Mouse (Mus musculus) megakaryocyte, adult 5-6 weeks (primary cell): Measurements from ENCODE around the gene Hoxd9. TPM values are rescaled to one million over a fixed set of nuclear protein-coding genes. Genes with fewer than 3 reads are reported as not detected.

ENCODE experiments used
- ATAC-seq: 2 replicates; pipeline ENCODE4 v1.8.0; 2016; ENCODE audit warnings: mild to moderate bottlenecking, inconsistent platforms; ENCODE audit not compliant: poor library complexity, severe bottlenecking
- total RNA-seq, 2 experiments: library from RNA; stranded (forward) in 1 of 2; stranded (reverse) in 1 of 2; fragments of 153-499, 151-499 nt in 1 of 2; fragments of 221-1000, 200-1000 nt in 1 of 2; gene quantifications; 2 replicates each; pipeline versions ENCODE4 v1.2.3 to v1.2.4; 2015 to 2017

Gene Hoxd9
- total RNA-seq, 2 experiments from 2014 or later: not detected

DNA sequence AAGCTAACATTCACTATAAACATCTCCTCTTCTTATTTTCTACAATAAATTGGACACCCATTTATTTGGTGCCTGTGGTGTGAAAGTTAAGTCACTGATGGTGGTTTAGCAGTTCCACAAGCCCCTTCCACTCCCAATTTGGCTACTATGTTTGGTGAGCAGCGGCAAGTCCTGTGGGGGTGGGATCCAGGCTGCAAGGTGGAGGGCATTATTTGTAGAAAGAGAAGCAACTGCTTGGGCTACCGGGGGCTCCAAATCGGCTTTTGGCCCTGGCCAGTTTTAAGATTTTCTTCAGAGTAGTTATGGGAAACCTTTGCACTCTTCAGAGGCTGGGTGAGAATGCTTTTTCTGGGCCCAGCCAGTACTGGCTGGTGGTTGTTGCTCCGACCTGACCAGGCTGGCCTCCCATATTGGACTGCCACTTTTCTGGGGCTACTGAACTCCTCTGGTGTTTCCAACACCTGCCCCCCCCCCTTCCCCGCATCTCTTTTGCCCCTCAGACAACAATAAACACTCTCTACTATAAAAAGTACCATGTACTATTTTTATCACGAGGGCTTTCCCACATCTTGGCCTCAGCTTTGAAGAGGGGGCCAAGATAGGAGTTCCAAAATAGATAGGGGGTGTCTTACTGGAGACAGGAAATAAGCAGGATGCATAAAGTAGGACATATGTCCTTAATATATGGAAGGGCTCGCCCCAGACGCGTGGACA, 34.4 kb downstream of the Hoxd9 start:
- no peak for ATAC-seq

DNA sequence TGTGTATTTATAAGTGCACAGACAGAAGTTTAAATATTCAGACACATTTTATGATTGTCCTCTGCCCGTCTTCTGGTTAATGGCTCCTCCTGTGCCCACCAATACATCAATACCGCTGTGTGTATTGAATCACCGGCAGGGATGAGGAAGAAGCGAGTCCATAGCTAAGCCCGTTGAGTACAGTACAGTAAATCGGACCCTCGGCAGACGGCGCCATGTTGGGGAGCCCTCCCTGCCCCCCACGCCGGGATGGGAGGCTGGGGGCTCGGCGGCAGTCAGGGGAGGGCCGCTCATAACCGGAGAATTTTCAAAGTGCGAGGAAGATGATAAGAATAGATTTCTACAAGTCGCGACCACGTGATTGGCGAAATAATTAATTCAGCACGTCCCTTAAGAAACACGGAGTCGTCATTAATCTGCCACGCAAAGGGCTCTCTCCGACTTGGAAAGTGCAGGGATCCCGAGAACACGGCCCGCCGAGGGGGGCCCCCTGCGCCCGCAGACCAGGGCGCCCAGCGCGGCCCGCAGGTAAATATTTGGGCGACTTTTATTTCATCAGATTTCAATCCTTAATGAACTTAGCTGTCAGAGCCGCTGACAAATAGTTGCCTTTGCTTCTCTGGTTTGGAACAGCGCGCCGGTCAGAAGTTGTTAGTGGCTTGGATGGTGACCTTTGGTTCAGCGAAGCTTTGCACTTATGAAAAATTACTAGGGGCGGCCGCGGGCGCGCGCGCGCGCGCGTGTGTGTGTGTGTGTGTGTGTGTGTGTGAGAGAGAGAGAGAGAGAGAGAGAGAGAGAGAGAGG, 35.2 kb downstream of the Hoxd9 start:
- no peak for ATAC-seq

DNA sequence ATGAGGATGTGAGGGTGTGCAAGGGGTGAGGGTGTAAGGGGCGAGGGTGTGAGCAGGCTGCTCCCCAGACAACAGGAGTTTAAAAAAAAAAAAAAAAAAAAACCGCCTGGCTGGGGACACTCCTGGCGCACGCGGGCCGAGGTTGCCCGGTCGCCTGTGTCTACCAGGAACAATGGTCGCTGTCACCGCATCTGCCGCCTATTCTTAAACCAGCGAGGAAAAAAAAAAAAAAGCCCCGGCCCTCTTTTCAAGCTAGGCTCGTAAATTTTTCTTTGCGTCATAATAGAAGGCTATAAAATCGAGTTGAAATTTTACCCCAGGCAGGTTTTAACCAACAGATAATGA, 35.8 kb downstream of the Hoxd9 start:
- ATAC-seq: no peak

DNA sequence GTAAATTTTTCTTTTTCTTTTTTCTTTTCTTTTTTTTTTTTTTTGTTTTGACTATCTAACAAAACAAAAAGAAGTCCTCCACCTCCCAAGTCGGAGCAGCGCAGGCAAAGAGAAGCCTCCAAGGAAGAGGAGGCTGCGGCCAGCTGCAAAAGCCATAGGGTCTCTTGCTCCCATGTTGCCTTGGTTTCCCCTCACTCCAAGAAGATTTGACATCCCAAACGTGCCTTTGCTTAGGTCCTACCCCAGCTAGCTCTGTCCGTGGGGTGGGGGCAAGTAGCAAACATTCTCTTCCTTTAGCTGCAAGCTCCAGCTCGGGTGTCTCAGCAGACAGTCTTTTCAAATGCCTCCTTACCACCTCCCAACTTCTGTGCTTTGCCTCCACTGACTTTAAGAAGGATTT, 36.2 kb downstream of the Hoxd9 start:
- no peak for ATAC-seq

DNA sequence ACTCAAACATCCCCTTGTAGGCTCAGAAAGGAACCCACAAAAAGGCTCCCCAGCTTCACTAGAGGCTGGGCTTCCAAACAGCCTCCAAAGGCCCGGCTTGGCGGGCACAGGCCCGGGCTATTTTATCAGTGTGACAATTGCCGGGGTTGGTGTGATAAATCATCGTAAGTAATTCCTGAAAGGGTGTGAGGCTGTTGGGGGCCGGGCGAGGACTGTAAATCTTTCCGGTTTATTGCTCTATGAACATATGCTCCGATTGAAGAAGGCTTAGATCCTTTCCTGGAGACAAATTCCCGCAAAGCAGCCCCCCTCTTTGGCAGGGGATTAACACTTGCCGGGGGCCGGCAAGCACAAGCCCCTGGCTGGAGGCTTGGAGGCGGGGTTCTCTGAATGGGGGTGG, 36.9 kb downstream of the Hoxd9 start:
- ATAC-seq: no peak

DNA sequence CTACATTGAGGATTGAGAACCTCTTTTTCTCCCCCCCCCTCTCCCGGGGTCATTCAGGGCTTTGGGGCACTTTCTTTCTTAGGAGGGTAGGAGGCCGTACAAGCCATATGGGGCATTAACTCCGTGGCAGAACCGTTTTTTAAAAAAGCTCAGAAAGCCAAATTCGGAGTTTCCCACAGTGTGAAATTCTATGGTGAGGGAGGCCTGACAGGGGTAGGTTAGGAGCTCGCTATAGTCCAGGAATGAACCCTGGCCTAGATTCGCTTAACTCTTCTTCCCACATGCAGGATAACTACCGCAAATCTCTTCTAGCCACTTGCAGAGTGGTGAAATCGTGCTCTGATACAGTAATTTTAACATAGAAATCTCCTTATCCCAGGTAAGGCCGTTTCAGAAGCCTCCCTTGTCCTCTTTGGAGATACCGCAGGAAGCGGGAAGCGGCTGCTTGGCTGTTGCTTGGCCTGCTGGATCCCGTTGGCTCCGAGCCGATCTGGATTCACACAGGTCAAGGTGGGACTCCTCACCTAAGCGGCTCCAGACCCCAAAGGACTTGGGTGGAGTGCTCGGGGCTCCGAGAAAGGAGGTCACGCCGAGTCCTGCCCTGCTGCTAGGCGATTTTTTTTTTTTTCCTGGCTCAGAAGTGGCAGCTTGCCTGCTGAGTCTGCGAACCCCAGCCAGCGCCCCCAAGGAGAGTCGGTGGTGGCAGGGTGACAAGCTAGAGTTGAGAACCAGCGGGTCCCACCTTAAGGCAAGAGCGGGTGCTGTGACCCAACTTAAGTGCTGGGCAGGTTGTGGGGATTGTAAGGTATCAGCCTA, 37.7 kb downstream of the Hoxd9 start:
- ATAC-seq: no peak

DNA sequence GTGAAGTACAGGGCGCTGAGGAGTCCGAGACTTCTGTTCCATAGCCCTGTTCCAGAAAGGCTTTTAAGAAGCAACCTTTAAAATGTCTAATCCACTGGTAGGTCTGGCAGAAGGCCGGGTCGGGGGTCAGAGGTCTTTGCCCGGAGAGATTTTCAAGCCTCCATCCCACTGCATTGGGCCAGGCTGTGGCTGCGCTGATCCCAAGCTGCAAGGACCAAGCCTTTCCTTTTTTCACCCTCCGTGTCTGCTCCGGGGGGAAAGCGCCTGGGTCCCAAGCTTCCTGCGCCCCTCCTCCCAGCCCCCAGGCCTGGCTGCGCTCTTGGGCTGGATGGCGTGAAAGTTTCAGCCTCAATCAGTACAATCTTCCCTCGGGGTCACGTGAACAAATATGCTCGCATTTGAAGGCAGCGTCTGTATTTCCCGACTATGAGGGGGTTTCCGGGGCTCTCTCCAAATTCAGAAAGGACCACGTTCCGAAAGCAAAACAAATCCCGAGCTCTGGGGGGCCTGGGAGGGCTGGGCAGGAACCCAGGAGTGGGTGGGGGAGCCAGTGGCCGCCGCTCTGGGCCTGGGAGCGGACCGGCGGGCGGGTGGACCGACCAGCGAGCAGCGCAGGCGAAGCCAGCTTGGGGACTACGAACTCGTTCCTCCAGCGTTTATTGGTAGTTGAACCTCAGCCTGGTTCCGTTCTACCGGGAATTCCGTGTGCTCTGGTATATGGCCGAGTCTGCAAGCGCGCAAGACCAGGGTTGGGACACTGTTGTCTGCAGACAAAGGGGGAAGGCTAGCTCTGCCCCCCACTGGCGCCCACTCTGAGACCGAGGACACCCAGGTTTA, 38.5 kb downstream of the Hoxd9 start:
- ATAC-seq: no peak

DNA sequence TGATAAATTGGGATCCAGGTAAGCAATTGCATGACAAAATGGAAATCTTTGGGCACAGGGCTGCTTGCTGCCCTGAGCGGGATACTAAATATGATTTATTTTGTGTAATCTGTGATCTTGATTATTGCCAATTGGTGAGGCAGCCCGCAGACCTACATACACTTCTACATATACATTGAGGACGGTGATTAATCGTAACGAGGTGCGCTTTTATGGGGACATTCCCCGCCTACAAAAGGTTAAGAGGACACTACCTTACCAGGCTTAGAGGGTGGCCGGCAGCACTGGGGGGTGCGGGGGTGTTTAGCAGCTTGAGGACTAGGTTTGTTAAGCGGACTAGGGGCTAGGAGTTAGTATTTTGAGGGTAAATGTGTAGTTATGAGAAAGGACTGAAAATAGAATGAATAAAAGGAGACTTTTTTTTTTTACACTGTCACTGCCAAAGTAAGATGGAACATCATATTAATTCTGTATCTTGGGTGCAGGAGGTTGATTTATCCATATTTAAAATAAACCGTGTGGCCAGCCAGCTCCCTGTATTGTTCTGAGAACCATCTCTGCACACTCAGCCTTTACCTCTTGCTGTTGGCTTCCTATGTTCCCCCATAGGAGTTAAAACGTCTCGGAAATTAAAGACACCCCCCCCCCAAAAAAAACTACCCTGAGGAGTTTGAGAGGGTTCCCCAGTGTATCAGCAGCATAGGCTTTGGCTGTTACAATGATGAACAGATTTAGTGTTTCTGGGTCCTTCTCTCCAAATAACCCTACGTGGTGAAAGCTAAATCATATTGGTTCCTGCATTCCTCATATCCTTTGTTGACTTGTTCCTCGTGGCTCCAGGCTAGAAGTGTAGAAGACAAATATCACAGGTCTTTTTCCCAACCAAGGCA, 39.4 kb downstream of the Hoxd9 start:
- ATAC-seq: no peak

DNA sequence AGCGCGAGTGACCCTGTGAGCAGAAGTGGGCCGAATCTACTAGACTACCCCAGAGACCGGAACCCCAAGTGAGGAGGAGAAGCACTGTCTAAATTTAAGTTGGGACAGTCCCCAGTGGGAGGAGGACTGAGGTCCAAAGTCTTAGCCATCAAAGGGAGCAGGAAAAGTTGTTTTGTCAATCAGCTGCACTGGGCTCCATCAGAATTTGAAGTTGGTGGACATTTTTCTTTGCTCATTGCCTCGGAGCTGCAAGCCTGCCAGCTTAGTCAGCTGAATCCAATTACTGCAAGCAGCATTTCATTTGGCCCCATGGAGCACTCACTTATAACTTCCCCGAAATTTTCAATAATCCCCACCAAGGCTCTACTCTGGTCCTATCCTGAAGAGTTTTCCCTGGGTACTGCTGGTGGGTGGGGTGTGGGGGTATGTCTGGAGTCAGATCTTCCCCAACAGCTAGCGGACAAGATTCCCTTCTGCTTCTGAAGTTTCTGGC, 40.1 kb downstream of the Hoxd9 start:
- ATAC-seq: no peak

DNA sequence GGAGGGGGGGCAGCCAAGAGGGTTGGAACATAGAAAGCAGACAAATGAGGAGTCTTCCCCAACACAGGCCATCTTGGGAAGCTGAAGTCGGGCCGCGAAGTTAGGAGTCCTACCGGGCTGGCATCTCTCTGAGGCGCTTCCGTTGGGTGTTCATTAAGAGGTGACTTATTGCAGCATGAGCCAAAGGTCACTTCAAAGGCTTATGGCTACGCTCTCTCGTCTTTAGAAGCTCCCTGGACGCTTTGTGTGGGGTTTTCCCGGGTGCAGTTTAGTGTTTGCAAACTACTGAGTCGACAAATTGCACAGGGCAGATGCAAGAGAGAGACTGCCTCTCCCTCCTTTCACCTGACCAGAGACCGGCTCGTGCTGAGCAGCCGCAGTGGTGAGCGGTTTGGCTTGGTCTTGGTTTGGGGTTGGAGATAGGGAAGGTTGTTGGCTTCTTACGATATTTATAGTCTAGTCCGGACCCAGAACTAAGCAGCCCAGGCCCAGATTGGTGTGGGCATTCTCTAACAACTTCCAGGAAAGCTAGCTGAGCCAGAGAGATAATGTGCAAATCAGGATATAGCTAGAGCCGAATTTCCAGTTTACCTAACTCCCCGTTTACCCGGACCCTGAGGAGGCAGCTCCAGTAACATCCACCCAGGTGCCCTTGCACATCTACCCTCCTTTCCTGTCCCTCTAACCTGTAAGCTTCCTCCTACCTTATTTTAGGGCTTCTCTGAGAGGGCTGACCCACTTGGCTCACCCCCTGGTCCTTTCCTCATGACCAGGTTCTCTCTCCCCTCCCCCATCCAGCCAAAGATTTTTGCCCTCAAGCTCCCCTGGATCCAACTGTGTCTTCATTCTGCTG, 41.3 kb downstream of the Hoxd9 start:
- no peak for ATAC-seq

DNA sequence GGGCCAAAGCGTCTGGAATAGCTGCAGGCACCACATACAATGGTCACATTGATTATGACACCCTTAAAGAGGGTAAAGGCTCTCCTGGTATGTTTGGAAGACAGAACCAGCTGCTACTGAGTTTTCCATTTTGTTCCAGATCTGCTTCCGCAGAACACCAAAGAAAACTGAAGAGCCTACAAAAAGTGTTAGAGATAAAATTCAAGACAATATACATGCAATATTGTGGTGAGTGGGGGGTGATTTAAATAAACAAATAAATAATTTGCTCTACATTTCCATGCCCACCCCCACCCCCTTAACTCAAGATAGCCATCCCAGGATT, 41.9 kb downstream of the Hoxd9 start:
- ATAC-seq: no peak

DNA sequence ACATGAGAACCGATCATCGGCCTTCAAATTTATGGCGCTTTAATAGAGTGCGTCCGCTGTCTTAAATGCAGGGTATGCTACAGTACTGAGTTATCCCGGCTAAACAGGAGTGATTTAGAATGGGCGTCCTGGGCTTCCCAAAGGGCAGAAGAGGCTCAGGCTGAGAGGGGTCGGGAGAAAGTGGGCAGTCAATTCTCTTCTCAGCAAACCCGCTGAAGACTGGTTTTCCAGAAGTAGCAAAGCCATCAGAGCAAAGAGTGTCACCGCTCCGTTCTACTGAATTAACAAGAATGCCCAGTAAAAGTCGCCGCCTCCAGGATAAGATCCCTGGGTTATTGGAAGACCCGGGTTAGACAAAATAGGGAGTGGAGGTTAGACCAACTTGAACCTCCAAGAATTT, 42.3 kb downstream of the Hoxd9 start:
- no peak for ATAC-seq

DNA sequence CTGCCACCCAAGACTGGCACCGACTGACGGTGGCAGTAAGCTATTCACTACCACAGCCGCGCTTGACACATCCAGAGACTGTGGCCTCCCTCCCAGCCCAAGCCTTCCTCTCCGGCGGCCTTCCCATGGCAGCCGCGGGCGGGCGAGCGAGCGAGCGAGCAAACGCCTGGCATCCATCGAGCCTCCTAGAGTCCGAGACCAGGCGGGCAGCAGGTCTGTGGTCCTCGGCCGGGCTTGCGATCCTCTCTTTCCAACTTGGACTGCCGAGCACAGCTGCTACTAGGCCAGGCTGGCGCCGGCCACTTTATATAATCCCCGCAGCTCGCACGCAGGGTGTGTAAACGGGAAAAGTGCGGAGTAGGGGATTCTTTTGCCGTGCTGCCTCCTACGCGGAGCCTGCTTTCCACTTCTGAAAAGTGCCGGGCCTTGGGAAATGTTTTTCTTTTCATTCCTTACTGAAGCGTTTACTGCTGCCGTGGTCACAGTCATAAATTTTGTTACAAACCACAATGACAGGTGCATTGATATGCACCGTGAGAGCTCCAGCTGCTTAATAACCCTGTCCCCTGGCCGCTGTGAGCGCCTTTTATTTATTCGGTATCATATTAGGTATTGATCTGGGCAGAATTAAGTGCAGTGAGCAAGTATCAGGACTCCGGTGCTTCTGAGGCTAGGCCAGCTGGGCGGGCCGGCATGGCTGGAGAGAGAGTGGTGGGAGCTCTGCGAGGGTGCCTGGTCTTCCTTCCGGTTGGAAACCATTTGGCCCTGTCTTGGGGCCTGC, 43.0 kb downstream of the Hoxd9 start:
- ATAC-seq: no peak

DNA sequence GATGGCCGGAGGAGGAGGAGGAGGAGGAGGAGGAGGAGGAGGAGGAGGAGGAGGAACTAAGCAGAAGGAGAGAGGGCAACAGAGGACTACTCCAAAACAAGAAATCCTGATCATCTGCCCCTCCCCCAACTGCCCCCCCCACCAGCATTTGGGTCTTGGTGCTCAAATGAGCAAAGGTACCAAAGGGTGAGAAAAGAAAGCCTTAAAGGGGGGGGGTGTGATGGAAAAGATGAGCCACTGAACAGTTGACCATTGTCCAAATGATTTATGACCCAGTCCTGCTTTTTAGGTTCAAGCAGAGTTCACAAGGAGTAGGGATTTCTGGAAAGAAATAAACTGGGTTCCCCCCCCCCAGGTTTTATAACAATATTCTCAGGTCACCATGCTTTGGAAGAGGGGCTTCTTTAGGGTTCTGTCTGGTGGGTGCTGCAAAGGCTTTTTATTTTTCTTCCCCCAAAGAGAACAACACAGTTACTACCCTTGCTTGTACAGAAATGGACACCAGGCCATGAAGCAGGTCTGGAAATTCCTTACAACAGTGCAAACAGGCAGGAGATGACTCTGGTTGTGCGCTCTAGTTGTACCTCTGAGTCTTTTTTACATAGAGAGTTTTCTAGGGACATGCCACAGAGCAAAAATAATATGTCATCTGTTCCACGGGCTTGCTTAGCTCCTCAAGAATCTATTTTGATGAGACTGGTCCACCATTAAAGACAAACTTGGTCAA, 43.9 kb downstream of the Hoxd9 start:
- ATAC-seq: no peak

DNA sequence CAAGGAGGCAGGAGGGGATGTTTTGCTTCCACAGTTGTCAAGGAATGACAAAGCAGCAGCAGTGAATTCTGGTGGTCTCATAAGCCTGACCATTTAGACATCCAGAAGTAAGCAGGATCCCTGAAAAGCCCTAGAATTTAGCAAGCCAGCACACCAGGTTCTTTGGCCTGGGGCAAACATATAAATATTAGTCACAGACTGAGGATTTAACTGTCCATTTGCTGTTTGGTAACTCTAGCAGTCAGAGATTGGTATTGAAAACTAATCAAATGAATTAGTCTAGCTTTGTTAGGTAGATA, 44.4 kb downstream of the Hoxd9 start:
- no peak for ATAC-seq

DNA sequence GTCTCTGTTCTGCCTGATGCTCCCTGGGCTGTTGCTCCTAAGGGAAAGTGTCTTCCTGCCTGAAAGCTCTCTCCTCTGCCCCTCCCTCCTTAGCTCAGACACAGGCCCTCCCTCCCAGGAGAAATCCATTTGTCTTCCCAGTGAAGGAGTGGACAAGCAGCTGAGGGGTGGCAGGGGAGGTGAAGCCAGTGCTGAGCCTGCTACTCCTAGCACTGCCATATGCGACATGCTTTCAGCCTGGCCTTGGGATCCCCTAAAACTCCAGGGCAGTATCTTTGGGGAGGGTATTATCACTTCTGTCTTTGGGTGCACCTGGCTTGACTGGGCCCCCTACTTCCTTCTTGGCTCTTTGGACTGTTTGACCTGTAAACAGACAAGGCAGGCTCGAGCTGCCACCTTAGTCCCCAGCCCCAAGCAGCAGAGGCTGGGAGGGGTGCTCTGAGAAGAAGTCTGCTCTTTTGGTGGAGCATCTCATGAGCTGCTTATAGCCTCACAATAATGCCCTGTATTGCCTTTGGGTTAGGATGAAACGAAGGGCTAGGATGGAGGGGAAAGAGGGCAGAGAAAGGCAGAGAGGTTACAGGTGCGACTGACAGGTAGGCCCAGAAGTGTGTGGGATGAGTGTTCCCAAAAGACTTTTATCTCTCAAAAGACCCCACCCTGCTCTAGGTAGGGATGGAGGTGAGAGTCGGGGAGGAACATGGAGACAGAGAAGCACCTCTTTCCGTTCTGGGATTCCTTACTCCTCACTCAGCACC, 48.2 kb downstream of the Hoxd9 start:
- no peak for ATAC-seq
